Mouse (Mus musculus) lung, adult 18-20 months (tissue): ENCODE data around the gene Cib3.

Experiments
- DNase-seq, 2 experiments: peaks; one replicate each; pipeline ENCODE4 v3.0.0; 2022; ENCODE audit warnings: mixed read lengths in 2 of 2

Cib3 gene

GRCm38 (mm10) chr8:72210222-72210621 is 2.4 kb downstream of the Cib3 start:
- no peak for DNase-seq

GRCm38 (mm10) chr8:72208582-72208981 is 4.1 kb downstream of the Cib3 start:
- DNase-seq = no peak

GRCm38 (mm10) chr8:72197997-72198396 is 14.6 kb downstream of the Cib3 start:
- DNase-seq = no peak

- no peak for DNase-seq
These were observed 20.6 kb downstream of the Cib3 start for GRCm38 (mm10) chr8:72192065-72192464.

GRCm38 (mm10) chr8:72190215-72190539 is 22.5 kb downstream of the Cib3 start:
- no peak for DNase-seq

- DNase-seq = peak; percentile 62 to 75
These were observed 23.0 kb downstream of the Cib3 start, which contains the start of gene Hsh2d for GRCm38 (mm10) chr8:72189417-72190214. Gene Hsh2d, plus strand, starts transcription at chr8:72189638.

GRCm38 (mm10) chr8:72187793-72188331 is 24.8 kb downstream of the Cib3 start:
- no peak for DNase-seq

GRCm38 (mm10) chr8:72183554-72184202 is 29.0 kb downstream of the Cib3 start:
- no peak for DNase-seq

- DNase-seq = peak; percentile 66 to 72
These were observed 35.2 kb downstream of the Cib3 start for GRCm38 (mm10) chr8:72177346-72177925.

- DNase-seq = no peak
These were observed 42.9 kb downstream of the Cib3 start for GRCm38 (mm10) chr8:72169681-72170249.

- peak; percentile 46 to 47 for DNase-seq
These were observed 43.5 kb downstream of the Cib3 start for GRCm38 (mm10) chr8:72169098-72169668.

- DNase-seq = no peak
These were observed 49.8 kb downstream of the Cib3 start for GRCm38 (mm10) chr8:72162821-72163220.

- peak; percentile 100 for DNase-seq
These were observed 51.6 kb downstream of the Cib3 start, which contains the start of gene Rab8a for GRCm38 (mm10) chr8:72160707-72161697. Gene Rab8a, plus strand, starts transcription at chr8:72161200.

- no peak for DNase-seq
These were observed 52.6 kb downstream of the Cib3 start for GRCm38 (mm10) chr8:72160007-72160406.

- DNase-seq = no peak
These were observed 53.9 kb downstream of the Cib3 start for GRCm38 (mm10) chr8:72158726-72159125.

- no peak for DNase-seq
These were observed 54.5 kb downstream of the Cib3 start for GRCm38 (mm10) chr8:72158096-72158495.
